Mouse (Mus musculus) cortical plate, adult 2 months (tissue): Measurements from ENCODE around the gene Lpin2.

ENCODE experiments used
- CTCF ChIP-seq: fragments of 200-500 bp; IDR thresholded peaks from 2 replicates; pipeline ENCODE4 v1.5.1; 2011; ENCODE audit warnings: mild to moderate bottlenecking, control low read depth, low read length; ENCODE audit not compliant: insufficient read depth; ENCODE audit errors: extremely low read depth
- POLR2A ChIP-seq: fragments of 200-500 bp; IDR thresholded peaks from 2 replicates; pipeline ENCODE4 v1.6.1; 2011; ENCODE audit warnings: mild to moderate bottlenecking, low read length, control low read depth; ENCODE audit not compliant: insufficient read depth; ENCODE audit errors: extremely low read depth

DNA sequence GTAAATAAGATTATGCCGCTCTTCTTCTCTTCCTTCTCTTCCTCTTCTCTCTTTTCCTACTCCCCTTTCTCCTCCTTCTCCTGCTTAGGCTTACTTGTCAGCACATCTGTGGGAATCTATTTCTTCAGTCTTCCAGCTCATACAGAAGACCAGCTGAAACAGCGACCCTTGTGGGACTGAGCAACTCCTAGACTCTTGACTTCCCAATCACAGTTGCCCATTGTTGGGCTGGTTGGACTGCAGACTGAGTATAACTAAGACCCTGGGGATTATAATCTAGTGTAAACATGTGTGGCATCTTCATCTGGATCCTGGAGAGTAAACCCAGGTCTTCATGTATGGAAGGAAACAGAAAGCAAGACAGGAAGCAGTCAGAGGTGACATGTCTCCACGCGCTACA, 1.8 kb upstream of the Lpin2 start:
- TF ChIP-seq CTCF (no peak), POLR2A (no peak)
